Mouse (Mus musculus) left cerebral cortex, postnatal 4 days (tissue): ENCODE data around the gene Miox. TPM values are rescaled to one million over a fixed set of nuclear protein-coding genes. Genes with fewer than 3 reads are reported as not detected.
A peak's percentile ranks its signal among the peaks of the same experiment; 100 is the strongest.

Experiments
- DNase-seq: peaks from one replicate; pipeline ENCODE4 v3.0.0-alpha.2; 2022
- intact Hi-C: fragments of 180-260 bp; cut with DNase I; formaldehyde crosslinking; loops from one replicate; pipeline ENCODE4 v1.15.1; 2025
- total RNA-seq, 2 experiments: library from RNA; stranded (reverse); gene quantifications; 2 replicates each; pipeline ENCODE4 v1.2.3; 2021

Miox gene
- total RNA-seq, 2 experiments from 2014 or later = not detected

DNA sequence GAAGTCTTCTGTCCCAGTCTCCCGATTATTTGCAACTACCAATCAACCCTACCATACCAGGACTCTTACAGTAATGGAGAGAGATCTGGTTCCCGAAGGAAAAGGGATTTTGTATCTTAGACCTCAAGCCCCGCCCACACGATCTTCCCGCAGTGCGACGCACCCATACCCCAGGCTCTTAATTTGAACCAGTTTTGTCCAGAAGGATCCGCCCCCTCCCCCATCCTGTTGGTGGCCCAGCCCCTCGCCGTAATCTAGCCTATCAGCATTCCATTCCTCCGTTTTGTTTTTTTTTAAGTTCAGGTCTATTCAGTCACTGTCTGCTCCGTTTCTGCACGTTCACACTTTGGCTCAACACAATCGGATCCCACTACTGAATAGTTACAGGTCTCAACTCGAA, 22.2 kb downstream of the Miox start:
- peak; percentile 90 for DNase-seq
- intact Hi-C loops = no loop called here

GRCm38 (mm10) chr15:89358784-89359183, 24.6 kb downstream of the Miox start:
- intact Hi-C loops = no loop called here
- DNase-seq = no peak

DNA sequence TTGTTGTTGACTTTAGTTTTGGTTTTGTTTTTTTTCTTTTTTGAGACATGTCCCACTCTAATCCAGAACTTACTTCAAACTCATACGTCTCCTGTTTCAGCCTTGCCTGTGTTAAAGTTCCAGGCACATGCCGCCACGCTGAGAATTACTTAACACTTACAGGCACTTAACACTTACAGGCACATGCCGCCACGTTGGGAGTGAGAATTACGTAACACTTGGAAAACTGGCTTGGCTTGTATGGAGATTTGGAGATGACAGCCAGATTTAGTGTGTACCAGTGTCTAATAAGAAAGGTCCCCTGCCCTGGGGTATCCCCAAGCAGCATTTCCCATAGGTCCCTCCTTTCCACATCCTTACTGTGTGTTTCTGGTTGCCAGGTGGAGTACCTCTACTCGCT, 28.9 kb downstream of the Miox start:
- intact Hi-C loops = no loop called here

GRCm38 (mm10) chr15:89365141-89365551, 30.9 kb downstream of the Miox start:
- intact Hi-C loops = no loop called here
- DNase-seq = no peak

More for the DNA sequence above, 28.9 kb downstream of the Miox start:
- DNase-seq = no peak

GRCm38 (mm10) chr15:89372068-89372467, 37.9 kb downstream of the Miox start:
- no peak for DNase-seq
- intact Hi-C loops = no loop called here

DNA sequence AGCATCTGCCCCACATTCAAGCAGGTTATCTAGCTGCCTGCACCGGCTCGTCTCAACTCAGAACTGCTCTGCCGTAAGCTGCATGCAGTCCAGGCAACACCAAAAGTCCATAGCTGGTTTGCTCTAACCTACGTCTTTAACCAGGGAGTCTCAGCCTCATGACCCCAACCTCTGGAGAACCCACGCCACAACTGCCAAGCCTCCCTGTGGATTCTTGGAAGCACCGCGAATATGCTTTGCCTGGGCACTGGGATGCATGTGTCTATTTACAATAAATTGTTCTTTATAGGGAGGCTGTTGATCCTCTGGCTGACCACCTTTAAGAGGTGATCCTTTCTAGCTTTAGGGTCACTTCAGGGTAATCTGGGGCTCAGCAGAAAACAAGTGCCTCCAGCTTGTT, 38.3 kb downstream of the Miox start:
- intact Hi-C loops = no loop called here
- DNase-seq = no peak

- peak; percentile 81 for DNase-seq
These were observed 39.0 kb downstream of the Miox start for GRCm38 (mm10) chr15:89373027-89373761.

DNA sequence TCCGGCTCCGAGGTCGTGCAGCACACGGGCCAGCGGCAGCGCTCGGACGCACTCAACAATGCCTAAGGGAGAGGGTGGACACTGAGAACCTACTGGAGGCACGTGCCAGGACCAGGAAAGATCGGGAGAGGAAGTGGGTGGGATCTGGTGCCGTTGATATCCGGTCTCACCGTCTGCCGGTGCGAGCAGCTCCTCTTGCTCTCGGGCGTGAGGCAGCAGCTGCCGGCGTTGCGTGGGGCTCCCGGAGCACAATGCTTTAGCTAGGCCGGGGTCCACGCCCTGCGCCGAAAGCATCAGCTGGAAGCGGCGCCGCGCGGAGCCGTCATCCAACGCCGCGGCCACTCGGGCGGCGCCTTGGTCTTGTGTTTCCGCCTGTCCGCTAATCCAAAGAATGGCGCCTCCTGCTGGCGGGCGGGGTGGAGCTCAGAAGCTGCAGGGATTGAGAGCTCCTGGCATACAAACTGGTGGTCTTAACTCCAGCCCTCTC, 39.6 kb downstream of the Miox start, which contains the start of gene Sco2:
Gene Sco2, minus strand, starts transcription at position 85 of the 487 bp plus-strand sequence.
- intact Hi-C loops = no loop called here
- DNase-seq = peak; percentile 98

More at GRCm38 (mm10) chr15:89373027-89373761, 39.0 kb downstream of the Miox start:
- intact Hi-C loops = no loop called here

- intact Hi-C loops = no loop called here
- no peak for DNase-seq
These were observed 40.1 kb downstream of the Miox start for GRCm38 (mm10) chr15:89374340-89374739.

DNA sequence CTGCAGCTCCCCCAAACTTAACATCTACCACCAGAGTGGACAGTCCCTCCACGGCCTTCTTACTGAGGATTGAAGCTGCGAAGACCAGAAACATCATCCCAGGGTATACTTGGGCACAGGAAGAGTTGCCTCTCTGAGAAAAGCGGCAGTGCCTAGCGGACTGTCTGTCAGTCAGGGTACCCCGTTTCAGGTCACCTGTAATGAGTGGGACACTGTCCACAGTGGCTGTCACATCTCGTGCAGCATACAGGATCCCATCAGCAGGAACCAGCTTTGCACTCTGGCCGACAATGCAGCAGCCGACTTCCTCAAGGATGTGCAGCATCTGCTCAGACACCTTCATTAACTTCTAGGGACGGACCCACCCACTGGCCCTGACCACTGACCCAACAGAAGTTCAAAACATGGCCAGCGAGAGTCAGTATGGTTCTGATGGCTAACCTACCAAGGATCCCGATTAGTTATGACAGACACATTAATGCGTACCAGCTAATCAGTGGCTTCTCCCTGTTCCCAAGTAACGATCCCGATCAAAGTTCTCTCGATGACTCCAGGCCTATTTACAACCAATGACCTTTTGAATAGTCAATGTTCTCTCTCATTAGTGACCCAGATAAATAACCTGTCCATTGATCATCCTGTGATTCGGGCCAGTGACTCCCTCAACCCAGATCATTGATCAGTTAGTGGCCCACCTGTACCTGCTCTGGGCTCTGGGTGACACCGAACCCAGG, 40.8 kb downstream of the Miox start:
- intact Hi-C loops = no loop called here
- no peak for DNase-seq

GRCm38 (mm10) chr15:89376040-89376439, 41.8 kb downstream of the Miox start:
- DNase-seq = no peak
- intact Hi-C loops = no loop called here

DNA sequence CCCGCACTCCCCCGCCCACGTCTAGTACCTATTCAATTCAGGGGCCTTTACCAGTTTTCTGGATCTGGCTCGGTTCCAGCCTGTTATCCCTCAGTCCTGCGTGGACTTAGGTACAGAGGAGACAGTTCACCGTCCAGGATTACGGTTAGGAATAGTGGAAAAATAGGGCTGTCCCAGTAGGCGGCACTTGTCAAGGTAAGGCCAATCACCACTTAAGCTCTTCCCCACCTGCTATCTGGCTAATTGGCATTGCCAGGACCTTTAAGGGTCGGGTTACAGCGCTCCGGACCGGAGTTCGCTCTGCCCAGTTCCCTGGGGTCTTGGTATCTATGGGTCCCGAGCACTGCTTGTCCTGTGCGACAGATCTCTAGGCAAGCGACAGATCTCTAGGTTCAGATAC, 42.8 kb downstream of the Miox start, which contains the start of gene Tymp:
Gene Tymp, minus strand, starts transcription at position 83 of the 400 bp plus-strand sequence.
- intact Hi-C loops = no loop called here
- DNase-seq = no peak

GRCm38 (mm10) chr15:89377362-89377761, 43.2 kb downstream of the Miox start:
- intact Hi-C loops = no loop called here
- no peak for DNase-seq

DNA sequence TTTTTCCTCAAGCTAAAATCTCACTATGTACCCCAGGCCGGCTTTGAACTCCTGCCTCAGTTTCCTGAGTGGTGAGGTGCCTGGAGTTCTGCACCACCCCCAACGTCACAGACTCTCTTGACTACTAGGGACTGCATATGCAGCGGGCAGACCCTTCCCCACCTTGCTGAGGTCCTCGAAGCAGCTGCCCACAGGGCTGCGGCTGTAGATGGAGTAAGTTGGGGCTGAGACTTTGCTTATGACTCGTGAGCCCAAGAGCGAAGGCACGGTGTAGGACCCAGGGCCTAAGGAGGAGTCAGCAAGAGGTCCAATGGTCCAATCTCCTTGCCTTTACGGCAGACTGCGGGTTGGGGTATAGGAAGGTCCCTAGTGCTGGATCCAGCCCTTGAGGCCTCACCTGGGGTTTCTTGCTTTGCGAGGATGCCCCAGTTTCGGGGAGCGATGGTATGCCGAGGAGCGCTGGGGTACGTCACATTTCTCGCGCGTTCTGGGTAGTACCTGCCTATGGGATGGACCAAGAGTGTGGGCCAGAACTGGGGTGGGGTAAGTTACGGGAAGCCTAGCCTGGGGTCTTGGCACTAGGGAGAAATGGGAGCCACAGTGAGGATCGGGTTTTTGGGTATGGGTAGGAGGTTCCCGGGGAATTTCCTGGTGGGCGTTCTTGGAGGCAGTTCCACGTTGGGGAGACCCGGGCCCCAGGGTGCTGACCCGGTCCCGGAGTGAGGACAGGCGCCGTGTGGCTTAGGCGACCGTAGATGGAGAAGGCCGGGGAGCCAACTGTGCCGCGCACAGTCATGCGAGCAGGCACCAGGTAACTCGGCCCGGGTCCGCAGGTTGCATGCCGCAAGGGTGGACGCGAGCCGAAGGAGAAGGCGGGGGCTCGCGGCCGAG, 44.0 kb downstream of the Miox start:
- no peak for DNase-seq

DNA sequence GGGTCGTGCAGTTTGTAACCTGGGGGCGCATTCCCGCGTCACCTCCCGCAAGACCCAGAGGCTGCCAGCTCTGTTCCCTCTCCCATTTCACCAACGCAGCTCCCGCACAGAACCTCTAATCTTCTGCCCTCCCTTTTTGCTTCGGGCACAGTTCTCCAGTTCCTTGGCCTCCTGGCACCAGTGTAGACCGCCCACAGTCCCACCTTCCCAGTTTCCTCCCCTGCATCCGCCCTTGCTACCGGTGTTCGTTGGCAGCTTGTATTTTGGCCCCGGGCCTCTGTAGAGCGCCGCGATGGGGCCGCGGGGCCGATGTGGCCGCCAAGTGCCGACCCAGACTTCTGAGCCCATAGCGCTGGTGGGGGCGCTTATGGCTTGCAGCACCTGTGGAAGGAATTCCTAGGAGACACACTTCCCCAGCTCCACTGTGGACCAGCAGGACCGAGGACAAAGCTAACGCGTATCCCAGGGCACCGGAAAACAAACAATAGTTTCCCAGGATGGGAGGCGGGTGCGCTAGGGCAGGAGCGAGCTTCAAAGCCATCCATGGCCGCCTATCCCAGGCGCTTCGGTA, 44.7 kb downstream of the Miox start, which contains the start of gene Odf3b:
Gene Odf3b, minus strand, starts transcription at position 452 of the 571 bp plus-strand sequence.
- intact Hi-C loops = no loop called here
- DNase-seq = no peak

More for the DNA sequence above, 44.0 kb downstream of the Miox start:
- intact Hi-C loops = no loop called here

GRCm38 (mm10) chr15:89379429-89379828, 45.2 kb downstream of the Miox start:
- DNase-seq = peak; percentile 53
- intact Hi-C loops = no loop called here

DNA sequence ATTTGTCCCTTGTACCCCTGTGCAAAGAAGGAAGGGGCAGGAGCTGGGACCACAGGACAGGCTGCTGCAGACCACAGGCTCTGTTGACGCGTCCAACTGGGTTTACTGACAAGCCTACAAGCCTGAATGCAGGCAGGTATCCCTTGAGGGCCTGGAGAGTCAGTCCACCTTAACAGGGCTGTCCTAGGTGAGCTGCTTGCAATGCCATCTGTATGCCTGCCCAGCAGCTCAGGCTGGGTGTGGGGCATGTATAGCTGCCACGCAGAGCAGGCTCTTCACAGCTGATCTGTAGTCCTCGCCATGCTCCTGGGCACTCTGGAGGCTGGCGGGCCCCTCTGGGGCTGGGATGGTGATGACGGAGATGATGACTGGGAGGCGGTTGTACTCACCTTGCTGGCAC, 50.4 kb downstream of the Miox start, which contains the start of gene Klhdc7b:
Gene Klhdc7b, plus strand, starts transcription at position 301 of the 400 bp plus-strand sequence.
- no peak for DNase-seq
- intact Hi-C loops = no loop called here
